Mouse (Mus musculus): ENCODE results near the gene Tmem132b.

Gene Tmem132b

DNA sequence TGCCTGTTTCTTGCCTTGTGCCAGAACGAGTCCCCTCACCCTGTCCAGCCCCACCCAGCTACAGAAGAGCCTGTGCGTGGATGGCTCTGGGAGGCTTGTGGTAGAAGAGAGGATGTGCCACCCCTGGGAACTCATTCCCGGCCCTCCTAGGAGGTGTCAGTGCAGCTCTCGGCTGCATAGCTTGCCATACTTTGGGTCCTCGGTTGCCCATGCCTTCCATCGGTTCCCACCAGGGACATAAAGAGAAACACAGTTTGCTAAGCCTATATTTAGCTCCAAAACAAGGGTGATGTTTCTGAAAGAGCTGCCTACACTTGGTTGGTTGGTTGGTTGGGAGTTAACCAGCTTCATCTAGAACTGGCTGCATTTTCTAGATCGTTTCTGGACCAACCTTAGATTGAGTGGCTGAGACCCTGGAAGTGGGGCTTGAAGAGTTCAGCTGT, 2.6 kb downstream of the Tmem132b start:
- TF ChIP-seq GATA4 (IDR thresholded peaks at IDR 0.05; ENCODE audit: insufficient replicate concordance, low read length), result no peak

DNA sequence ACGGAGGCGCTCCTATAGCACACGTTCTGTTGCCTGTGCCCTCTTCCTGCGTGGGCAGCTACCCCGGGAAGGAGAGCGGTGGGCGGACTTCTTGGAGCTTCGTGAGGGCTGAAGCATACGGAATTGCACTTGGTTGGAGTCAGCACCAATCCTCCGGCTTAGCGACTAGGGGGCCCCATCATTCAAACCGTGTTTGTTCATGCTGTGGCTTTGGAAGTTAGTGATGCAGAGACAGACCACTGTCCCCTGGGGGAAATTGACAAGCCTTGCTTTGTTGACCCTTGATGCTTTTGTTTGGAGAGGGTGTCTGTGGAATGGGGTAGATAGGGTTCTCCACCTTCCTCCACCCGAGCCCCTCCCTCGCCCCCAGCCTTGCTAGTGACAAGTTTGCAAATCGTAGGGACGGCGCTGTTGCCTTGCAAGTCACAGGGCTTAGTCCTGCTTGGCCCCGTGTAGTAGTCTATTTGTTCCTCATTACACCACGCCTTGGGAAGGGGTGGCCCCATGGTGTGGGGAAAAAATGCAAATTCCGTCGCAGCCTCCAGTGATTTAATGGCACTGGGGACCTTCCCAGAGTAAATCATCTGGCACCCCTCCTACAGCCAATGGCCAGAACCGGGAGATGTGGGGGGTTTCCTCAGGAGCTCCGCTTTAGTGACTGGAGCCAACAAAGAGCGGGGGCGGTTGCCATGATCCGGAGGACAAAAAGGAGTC, 3.2 kb downstream of the Tmem132b start:
- no peak for TF ChIP-seq GATA4 (IDR thresholded peaks at IDR 0.05; ENCODE audit: insufficient replicate concordance, low read length)

- no peak for TF ChIP-seq GATA4 (IDR thresholded peaks at IDR 0.05; ENCODE audit: insufficient replicate concordance, low read length)
Measured at GRCm38 (mm10) chr5:125545090-125545489, 13.5 kb downstream of the Tmem132b start.

DNA sequence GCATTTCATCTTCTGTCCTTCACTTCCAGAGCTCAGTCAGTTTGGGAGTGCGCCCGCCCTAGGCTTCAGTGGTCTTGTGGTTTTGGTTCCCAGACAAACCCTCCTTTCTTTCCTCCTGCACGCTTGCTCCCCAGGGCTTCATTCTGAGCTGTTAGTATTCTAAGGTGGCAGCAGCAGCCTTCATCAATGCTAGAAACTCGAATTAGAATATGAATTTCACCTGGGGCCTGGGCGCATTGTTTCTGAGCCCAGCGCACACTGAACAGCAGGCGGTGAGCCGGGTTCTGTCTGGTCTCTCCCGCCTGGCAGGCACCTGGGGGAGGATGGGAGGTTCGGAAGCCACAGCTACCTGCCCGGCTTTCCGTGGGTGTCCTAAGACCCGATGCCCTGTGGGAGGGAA, 14.7 kb downstream of the Tmem132b start:
- TF ChIP-seq GATA4 (IDR thresholded peaks at IDR 0.05; ENCODE audit: insufficient replicate concordance, low read length), result no peak

DNA sequence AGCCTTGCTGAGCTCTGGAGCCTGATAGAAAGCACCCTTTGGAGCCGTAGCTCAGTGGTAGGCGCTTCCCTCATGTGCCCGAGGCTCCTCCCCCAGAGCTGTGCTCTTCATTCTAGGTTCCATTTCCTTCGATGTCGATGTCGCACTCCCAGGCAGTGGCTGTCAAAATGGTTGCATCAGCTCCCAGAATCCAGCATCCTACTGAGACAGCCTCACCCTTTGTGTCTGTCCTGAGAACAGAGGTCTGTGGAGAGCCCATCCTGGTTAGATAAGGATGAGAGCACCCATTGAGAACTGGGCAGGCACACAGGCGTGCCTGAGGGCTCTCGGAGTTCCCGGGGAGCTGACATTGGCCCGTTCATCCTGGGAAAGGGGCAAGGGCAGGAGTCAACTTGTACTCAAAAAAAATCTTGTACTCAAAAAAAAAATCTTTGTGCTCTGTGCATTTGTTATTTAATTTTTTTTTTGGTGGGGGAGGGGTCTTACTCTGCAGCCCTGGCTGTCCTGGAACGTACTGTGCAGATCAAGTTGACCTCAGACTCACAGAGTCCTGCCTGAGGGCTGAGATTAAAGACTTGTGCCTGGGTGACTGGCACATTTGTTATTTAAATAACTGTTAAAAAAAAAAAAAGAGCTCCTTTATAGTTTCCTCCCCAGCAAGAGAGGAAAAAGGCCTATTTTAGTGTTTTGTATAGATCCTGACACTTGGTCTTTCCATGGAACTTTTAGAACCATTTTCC, 18.3 kb downstream of the Tmem132b start:
- no peak for TF ChIP-seq GATA4 (IDR thresholded peaks at IDR 0.05; ENCODE audit: insufficient replicate concordance, low read length)

GRCm38 (mm10) chr5:125555732-125556131, 24.2 kb downstream of the Tmem132b start:
- no peak for TF ChIP-seq GATA4 (IDR thresholded peaks at IDR 0.05; ENCODE audit: insufficient replicate concordance, low read length)

GRCm38 (mm10) chr5:125563492-125563891, 31.9 kb downstream of the Tmem132b start:
- TF ChIP-seq GATA4 (IDR thresholded peaks at IDR 0.05; ENCODE audit: insufficient replicate concordance, low read length), result no peak

GRCm38 (mm10) chr5:125565725-125566124, 34.2 kb downstream of the Tmem132b start:
- TF ChIP-seq GATA4 (IDR thresholded peaks at IDR 0.05; ENCODE audit: insufficient replicate concordance, low read length), result no peak

- no peak for TF ChIP-seq GATA4 (IDR thresholded peaks at IDR 0.05; ENCODE audit: insufficient replicate concordance, low read length)
Measured at GRCm38 (mm10) chr5:125568457-125568856, 36.9 kb downstream of the Tmem132b start.

GRCm38 (mm10) chr5:125572011-125572410, 40.4 kb downstream of the Tmem132b start:
- TF ChIP-seq GATA4 (IDR thresholded peaks at IDR 0.05; ENCODE audit: insufficient replicate concordance, low read length), result no peak

DNA sequence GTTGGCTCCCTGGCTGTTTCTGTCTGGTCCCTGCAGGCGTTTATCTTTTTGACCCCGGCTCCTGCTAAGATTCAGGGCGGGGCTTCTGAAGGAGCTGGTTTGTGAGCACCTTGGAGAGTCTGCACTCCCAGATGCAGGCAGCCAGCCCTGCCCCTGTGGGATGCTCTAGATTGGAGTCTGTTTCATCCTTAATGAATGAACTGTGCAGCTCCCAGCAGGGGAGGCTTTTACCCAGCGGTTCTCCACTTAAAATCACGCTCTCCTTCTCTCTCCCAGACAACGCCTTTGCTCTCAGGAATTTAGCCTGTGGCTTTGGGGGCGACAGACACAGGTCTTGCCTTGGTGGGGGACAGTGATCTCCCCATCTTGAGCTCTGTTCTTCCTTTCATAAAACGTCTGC, 43.3 kb downstream of the Tmem132b start:
- TF ChIP-seq GATA4 (IDR thresholded peaks at IDR 0.05; ENCODE audit: insufficient replicate concordance, low read length), result no peak

- TF ChIP-seq GATA4 (IDR thresholded peaks at IDR 0.05; ENCODE audit: insufficient replicate concordance, low read length), result no peak
Measured at GRCm38 (mm10) chr5:125575866-125576265, 44.3 kb downstream of the Tmem132b start.

- no peak for TF ChIP-seq GATA4 (IDR thresholded peaks at IDR 0.05; ENCODE audit: insufficient replicate concordance, low read length)
Measured at GRCm38 (mm10) chr5:125578661-125579060, 47.1 kb downstream of the Tmem132b start.

DNA sequence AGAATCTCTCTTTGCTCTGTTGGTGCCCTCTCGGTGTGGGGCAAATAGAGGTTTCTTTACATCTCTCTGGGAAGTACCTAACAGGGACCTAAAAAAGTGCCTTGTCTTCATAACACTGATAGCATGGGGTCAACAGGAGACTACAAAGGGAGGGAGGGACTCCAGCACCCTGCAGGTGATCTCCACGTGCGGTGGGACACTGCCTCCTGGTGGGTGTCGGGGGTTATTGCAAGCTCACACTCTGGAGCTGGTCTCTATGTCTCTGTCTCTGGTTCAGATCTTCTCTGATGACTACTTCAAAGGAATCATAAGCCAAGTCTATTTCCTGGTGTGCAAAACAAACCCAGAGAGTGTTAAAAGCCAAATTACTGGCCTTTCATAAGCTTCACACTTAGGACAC, 47.6 kb downstream of the Tmem132b start:
- no peak for TF ChIP-seq GATA4 (IDR thresholded peaks at IDR 0.05; ENCODE audit: insufficient replicate concordance, low read length)

GRCm38 (mm10) chr5:125583298-125583697, 51.7 kb downstream of the Tmem132b start:
- no peak for TF ChIP-seq GATA4 (IDR thresholded peaks at IDR 0.05; ENCODE audit: insufficient replicate concordance, low read length)

- no peak for TF ChIP-seq GATA4 (IDR thresholded peaks at IDR 0.05; ENCODE audit: insufficient replicate concordance, low read length)
Measured at GRCm38 (mm10) chr5:125583836-125584235, 52.3 kb downstream of the Tmem132b start.

Data from liver, adult (tissue).